Mouse (Mus musculus) G1E (cell line): ENCODE data around the gene Smim10l1. TPM values are rescaled to one million over a fixed set of nuclear protein-coding genes. Genes with fewer than 3 reads are reported as not detected.
A peak's percentile ranks its signal among the peaks of the same experiment; 100 is the strongest.

Experiments
- ATAC-seq: 2 replicates; pipeline ENCODE4 v1.8.0; 2016; ENCODE audit warnings: mild to moderate bottlenecking; ENCODE audit not compliant: insufficient number of reproducible peaks, poor library complexity, low FRiP score, severe bottlenecking; ENCODE audit errors: extremely low read depth
- DNase-seq: peaks from one replicate; pipeline ENCODE4 v3.0.0; 2012; ENCODE audit warnings: low spot score
- H3K27me3 ChIP-seq: 2 replicates; pipeline ENCODE4 v1.6.1; 2012; ENCODE audit warnings: mild to moderate bottlenecking, low read length, inconsistent platforms; ENCODE audit not compliant: insufficient read depth
- H3K36me3 ChIP-seq: replicated peaks from 2 replicates; pipeline ENCODE3; 2012; ENCODE audit warnings: mild to moderate bottlenecking, inconsistent platforms
- H3K4me1 ChIP-seq: 2 replicates; pipeline ENCODE4 v1.6.1; 2012; ENCODE audit warnings: low read depth, low read length, inconsistent platforms, mixed read lengths; ENCODE audit not compliant: insufficient read depth
- H3K4me3 ChIP-seq: 2 replicates; pipeline ENCODE4 v1.5.1; 2012; ENCODE audit warnings: low read depth, mild to moderate bottlenecking, inconsistent platforms, low read length, moderate library complexity, mixed read lengths
- H3K9me3 ChIP-seq: replicated peaks from 2 replicates; pipeline ENCODE4 v1.6.1; 2012; ENCODE audit warnings: inconsistent platforms
- CTCF ChIP-seq: IDR thresholded peaks from 2 replicates; pipeline ENCODE4 v1.5.1; 2012; ENCODE audit warnings: low read depth, low read length, inconsistent platforms, mixed read lengths
- GATA1 ChIP-seq: IDR thresholded peaks from 2 replicates; pipeline ENCODE4 v1.6.1; 2012; ENCODE audit warnings: borderline replicate concordance, low read length, inconsistent platforms, mixed read lengths
- GATA2 ChIP-seq: IDR thresholded peaks from 2 replicates; pipeline ENCODE4 v1.6.1; 2012; ENCODE audit warnings: low read depth, low read length, inconsistent platforms, borderline replicate concordance
- POLR2AphosphoS5 ChIP-seq: IDR thresholded peaks from 2 replicates; pipeline ENCODE4 v1.6.1; 2012; ENCODE audit warnings: low read depth, low read length, inconsistent platforms; ENCODE audit not compliant: insufficient replicate concordance
- TAL1 ChIP-seq: conservative IDR thresholded peaks from 2 replicates; pipeline ENCODE4 v1.6.1; 2012; ENCODE audit warnings: low read depth, low read length, inconsistent platforms, mixed read lengths
- polyA plus RNA-seq: library from polyadenylated mRNA; stranded (reverse); fragments of >175 nt; gene quantifications from 2 replicates; pipeline ENCODE4 v1.2.3, GENCODE M21; 2012
- total RNA-seq, 2 experiments: library from RNA; stranded (forward) in 1 of 2; stranded (reverse) in 1 of 2; fragments of 200-1000 nt in 1 of 2; fragments of >200 nt in 1 of 2; fragmentation: Nextera tagmentation in 1 of 2; gene quantifications; 2 replicates each; pipeline ENCODE4 v1.2.3; 2014 to 2017

Smim10l1 gene
- total RNA-seq (2014; fragmentation: Nextera tagmentation), result 67.6 and 107 TPM in 2 replicates
- 103 and 133 TPM in 2 replicates for total RNA-seq (2017)
- 54.8 and 67.7 TPM in 2 replicates for polyA plus RNA-seq

DNA sequence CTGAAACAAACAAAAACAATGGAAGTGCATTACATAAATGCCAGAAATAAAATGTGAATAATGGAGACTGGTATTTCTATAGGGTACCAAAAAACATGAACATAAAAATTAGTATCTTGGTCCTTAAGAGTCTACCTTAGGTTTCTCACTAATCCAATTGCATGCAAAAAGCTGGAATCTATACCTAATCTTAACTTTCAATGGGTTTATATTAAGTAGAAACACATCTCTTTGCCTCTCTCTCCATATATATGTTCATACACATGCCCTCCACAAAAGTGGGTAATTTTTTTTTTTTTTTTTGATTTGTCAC is at the start of gene Smim10l1:
Gene Smim10l1, plus strand, starts transcription at position 301 of the 313 bp plus-strand sequence.
- Histone ChIP-seq H3K9me3 (no peaks in the 10 kb centered on the region), H3K4me3 (peak within 1 kb of the TSS; percentile 98), H3K4me1 (peaks cover 7% of the 10 kb centered on the region), H3K36me3 (peaks cover 7% of the 10 kb centered on the region), H3K27me3 (no peaks in the 10 kb centered on the region)
- ATAC-seq (no peak), DNase-seq (no peak)
- TF ChIP-seq GATA1 (no peak), TAL1 (no peak), GATA2 (no peak), POLR2AphosphoS5 (no peak), CTCF (no peak)

DNA sequence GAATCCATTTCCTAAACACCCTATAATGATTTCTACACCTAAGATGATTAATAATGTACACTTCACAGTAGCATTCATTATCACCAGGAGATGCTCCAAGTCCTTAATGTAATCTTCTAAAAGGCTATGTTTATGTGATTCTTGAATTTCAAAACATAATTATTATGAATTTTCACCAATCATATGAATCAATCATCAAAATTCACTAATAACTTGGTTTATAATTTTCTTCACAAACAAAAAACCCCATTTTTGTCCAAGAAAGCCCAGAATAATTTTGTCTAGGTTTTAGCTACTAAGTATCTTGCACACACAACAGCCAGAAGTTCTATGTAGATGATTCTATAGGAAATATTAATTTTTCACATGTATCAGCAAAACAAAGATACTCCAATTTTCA is 49.0 kb upstream of the Smim10l1 start, which contains the start of gene Tas2r140:
Gene Tas2r140, minus strand, starts transcription at position 101 of the 400 bp plus-strand sequence.
- H3K4me1 ChIP-seq, result no peaks in the 10 kb centered on the region
- no peaks in the 10 kb centered on the region for H3K9me3 ChIP-seq
- H3K27me3 ChIP-seq, result no peaks in the 10 kb centered on the region
- H3K4me3 ChIP-seq, result no peak within 1 kb of the TSS
- DNase-seq (no peak), ATAC-seq (no peak)
- no peaks in the 10 kb centered on the region for H3K36me3 ChIP-seq
- TF ChIP-seq POLR2AphosphoS5 (no peak), CTCF (no peak), GATA1 (no peak), GATA2 (no peak), TAL1 (no peak)

DNA sequence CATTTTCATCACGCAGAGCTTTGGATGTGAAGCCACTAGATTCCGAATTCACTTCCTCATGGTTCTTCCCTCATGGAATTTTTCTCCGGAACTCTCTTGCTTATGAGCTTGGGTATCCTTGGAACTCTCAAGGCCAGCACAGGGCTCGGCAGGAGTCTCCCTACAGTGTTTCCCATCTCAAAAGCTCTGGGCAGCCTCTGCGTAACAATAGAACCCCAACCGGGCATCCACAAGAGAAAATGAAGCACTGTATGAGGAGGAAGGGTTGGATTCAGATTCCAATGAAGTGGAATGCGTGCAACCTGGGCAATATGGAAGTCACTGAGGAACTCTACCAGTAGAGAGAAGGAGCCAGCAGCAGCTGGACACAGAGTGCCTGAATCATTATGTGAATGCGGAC is 12.5 kb upstream of the Smim10l1 start:
- ATAC-seq (no peak), DNase-seq (no peak)
- Histone ChIP-seq H3K36me3 (no peaks in the 10 kb centered on the region), H3K27me3 (no peaks in the 10 kb centered on the region), H3K4me1 (no peaks in the 10 kb centered on the region), H3K9me3 (no peaks in the 10 kb centered on the region), H3K4me3 (no peak overlapping the region)
- TF ChIP-seq GATA2, result no peak
- TF ChIP-seq CTCF, result no peak
- TF ChIP-seq GATA1, result no peak
- TF ChIP-seq TAL1, result no peak
- TF ChIP-seq POLR2AphosphoS5, result no peak

DNA sequence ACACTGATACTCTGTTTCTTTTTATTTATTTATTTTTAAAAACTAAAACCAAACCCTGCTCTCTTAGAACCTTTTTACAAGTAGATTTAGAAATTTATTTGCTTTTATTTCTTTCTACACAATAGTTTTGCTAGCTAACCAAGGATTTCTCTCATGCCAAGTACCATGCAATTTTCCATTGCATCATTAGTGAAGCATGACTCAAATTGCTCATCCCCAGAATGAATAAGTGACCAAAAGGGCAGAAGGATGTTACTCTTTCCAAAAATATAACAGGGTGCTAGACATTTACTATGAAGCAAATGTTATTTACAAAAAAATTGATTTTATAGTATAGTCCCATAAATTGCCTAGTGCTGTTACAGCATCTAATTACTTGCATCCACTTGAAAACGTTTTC is 2.3 kb upstream of the Smim10l1 start:
- H3K27me3 ChIP-seq, result no peaks in the 10 kb centered on the region
- H3K9me3 ChIP-seq, result no peaks in the 10 kb centered on the region
- H3K4me3 ChIP-seq, result no peak overlapping the region
- TF ChIP-seq POLR2AphosphoS5, result no peak
- TF ChIP-seq CTCF, result no peak
- no peak for TF ChIP-seq GATA2
- no peak for TF ChIP-seq GATA1
- TF ChIP-seq TAL1, result no peak
- no peak for DNase-seq
- no peaks in the 10 kb centered on the region for H3K36me3 ChIP-seq
- no peak for ATAC-seq
- peaks cover 7% of the 10 kb centered on the region for H3K4me1 ChIP-seq

DNA sequence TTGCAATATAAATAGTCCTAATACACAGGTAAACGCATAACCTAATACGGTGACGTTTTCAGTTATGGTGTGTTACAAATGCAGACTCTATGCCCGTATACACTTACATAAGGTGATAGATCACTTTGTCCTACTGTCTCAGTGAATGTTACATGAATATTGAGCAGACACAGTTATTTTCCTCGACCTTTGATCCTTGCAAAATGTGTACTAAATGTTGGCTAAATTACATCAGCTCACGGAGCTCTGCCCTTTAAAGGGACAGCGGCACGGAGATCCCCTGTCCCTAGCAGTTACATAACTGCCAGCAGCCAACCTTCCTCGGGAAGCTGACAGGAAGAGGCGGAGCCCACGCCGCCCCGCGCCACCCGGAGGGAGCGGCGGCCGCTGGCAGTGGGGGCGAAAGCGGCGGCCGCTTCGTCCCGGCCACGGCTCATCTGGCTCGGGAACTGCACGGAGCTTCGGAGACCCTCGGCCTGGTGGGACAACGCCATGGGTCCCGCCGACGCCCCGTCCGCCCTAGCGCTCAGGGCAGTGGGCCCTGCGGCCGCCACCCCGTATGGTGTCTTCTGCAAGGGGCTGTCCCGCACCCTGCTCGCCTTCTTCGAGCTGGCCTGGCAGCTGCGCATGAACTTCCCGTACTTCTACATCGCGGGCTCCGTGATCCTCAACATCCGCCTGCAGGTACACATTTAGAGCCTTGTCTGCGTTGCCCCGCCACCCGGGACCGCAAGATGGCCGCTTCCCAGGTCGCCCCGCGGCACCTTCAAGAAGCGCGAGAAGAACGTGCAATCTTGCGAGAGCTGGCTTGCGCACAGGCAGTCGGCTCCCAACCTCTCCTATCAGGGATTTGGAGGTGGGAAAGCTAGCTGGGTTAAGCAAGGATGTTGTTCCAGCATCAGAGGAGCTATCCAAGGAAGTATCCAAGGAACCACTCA is 482 bp downstream of the Smim10l1 start:
- no peak for TF ChIP-seq POLR2AphosphoS5
- TF ChIP-seq GATA2, result no peak
- TF ChIP-seq CTCF, result no peak
- H3K4me3 ChIP-seq, result peak overlapping the region; percentile 98
- peaks cover 13% of the 10 kb centered on the region for H3K36me3 ChIP-seq
- ATAC-seq (peak; percentile 91), DNase-seq (peak; percentile 65)
- peaks cover 7% of the 10 kb centered on the region for H3K4me1 ChIP-seq
- no peaks in the 10 kb centered on the region for H3K27me3 ChIP-seq
- no peaks in the 10 kb centered on the region for H3K9me3 ChIP-seq

Other genes starting within 250 kb of the Smim10l1 start
- gene Tas2r116, start 249.5 kb upstream of the Smim10l1 start, total RNA-seq (2014; fragmentation: Nextera tagmentation), result not detected in 2 replicates
- 0.16 TPM in 1 of 2 replicates, not detected in the other for gene Tas2r116, start 249.5 kb upstream of the Smim10l1 start, total RNA-seq (2017)
- gene Tas2r116, start 249.5 kb upstream of the Smim10l1 start, polyA plus RNA-seq, result not detected in 2 replicates
- gene Tas2r110, start 236.9 kb upstream of the Smim10l1 start, total RNA-seq (2014; fragmentation: Nextera tagmentation), result not detected in 2 replicates
- gene Tas2r110, start 236.9 kb upstream of the Smim10l1 start, total RNA-seq (2017), result 0.33 TPM in 1 of 2 replicates, not detected in the other
- gene Tas2r110, start 236.9 kb upstream of the Smim10l1 start, polyA plus RNA-seq, result not detected in 2 replicates
- not detected in 2 replicates for gene Tas2r113, start 211.9 kb upstream of the Smim10l1 start, total RNA-seq (2014; fragmentation: Nextera tagmentation)
- gene Tas2r113, start 211.9 kb upstream of the Smim10l1 start, total RNA-seq (2017), result 0.11 TPM in 1 of 2 replicates, not detected in the other
- gene Tas2r113, start 211.9 kb upstream of the Smim10l1 start, polyA plus RNA-seq, result not detected in 2 replicates
- not detected in 2 replicates for gene Tas2r125, start 195.3 kb upstream of the Smim10l1 start, total RNA-seq (2014; fragmentation: Nextera tagmentation)
- not detected in 2 replicates for gene Tas2r125, start 195.3 kb upstream of the Smim10l1 start, total RNA-seq (2017)
- not detected in 2 replicates for gene Tas2r125, start 195.3 kb upstream of the Smim10l1 start, polyA plus RNA-seq
- not detected in 2 replicates for gene Tas2r129, start 153.8 kb upstream of the Smim10l1 start, total RNA-seq (2014; fragmentation: Nextera tagmentation)
- 0.11 TPM in 1 of 2 replicates, not detected in the other for gene Tas2r129, start 153.8 kb upstream of the Smim10l1 start, total RNA-seq (2017)
- gene Tas2r129, start 153.8 kb upstream of the Smim10l1 start, polyA plus RNA-seq, result not detected in 2 replicates
- not detected in 2 replicates for gene Tas2r131, start 147.0 kb upstream of the Smim10l1 start, total RNA-seq (2014; fragmentation: Nextera tagmentation)
- gene Tas2r131, start 147.0 kb upstream of the Smim10l1 start, total RNA-seq (2017), result not detected in 2 replicates
- not detected in 2 replicates for gene Tas2r131, start 147.0 kb upstream of the Smim10l1 start, polyA plus RNA-seq
- not detected in 2 replicates for gene Tas2r109, start 123.9 kb upstream of the Smim10l1 start, total RNA-seq (2014; fragmentation: Nextera tagmentation)
- 0.11 TPM in 1 of 2 replicates, not detected in the other for gene Tas2r109, start 123.9 kb upstream of the Smim10l1 start, total RNA-seq (2017)
- not detected in 2 replicates for gene Tas2r109, start 123.9 kb upstream of the Smim10l1 start, polyA plus RNA-seq
- not detected in 2 replicates for gene Tas2r103, start 67.8 kb upstream of the Smim10l1 start, total RNA-seq (2014; fragmentation: Nextera tagmentation)
- not detected in 2 replicates for gene Tas2r103, start 67.8 kb upstream of the Smim10l1 start, total RNA-seq (2017)
- not detected in 2 replicates for gene Tas2r103, start 67.8 kb upstream of the Smim10l1 start, polyA plus RNA-seq
- gene Tas2r140, start 49.1 kb upstream of the Smim10l1 start, total RNA-seq (2014; fragmentation: Nextera tagmentation), result not detected in 2 replicates
- not detected in 2 replicates for gene Tas2r140, start 49.1 kb upstream of the Smim10l1 start, total RNA-seq (2017)
- not detected in 2 replicates for gene Tas2r140, start 49.1 kb upstream of the Smim10l1 start, polyA plus RNA-seq
- gene 5530400C23Rik, start 187.3 kb downstream of the Smim10l1 start, total RNA-seq (2014; fragmentation: Nextera tagmentation), result not detected in 2 replicates
- gene 5530400C23Rik, start 187.3 kb downstream of the Smim10l1 start, total RNA-seq (2017), result 0.23 TPM in 1 of 2 replicates, not detected in the other
- gene 5530400C23Rik, start 187.3 kb downstream of the Smim10l1 start, polyA plus RNA-seq, result not detected in 2 replicates